Mouse (Mus musculus) liver, embryonic 14 days (tissue): ENCODE measurements around the gene Pdzd3. TPM values are rescaled to one million over a fixed set of nuclear protein-coding genes. Genes with fewer than 3 reads are reported as not detected.

ENCODE experiments used
- polyA plus RNA-seq: library from polyadenylated mRNA; depleted of rRNA; stranded (reverse); fragments of >200 nt; gene quantifications from 2 replicates; pipeline ENCODE4 v1.2.3, GENCODE M21; 2012; rRNA removed

The Pdzd3 gene
- polyA plus RNA-seq = 0.02 and 0.03 TPM in 2 replicates

DNA sequence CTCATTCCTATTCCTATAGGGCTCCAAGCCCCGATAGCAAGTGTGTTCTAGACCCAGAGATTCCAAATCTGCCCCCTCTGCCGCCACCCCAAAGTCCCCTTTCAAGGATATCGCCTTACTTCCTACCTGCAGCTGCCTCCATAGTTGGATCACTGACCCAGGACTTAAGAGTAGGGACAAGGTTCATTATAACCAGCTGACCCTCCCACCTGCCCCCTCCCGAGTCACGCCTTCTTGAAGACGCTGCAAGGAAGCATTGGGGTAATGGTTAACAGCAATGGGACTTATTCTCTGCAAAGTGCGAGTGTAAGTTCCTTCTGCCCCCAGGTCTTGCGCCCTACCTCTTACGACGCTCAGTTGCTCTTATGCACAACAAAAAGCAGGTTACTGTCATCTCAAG, at the start of gene Pdzd3:
TSS of gene Pdzd3 (minus strand) at position 158 of the 400 bp plus-strand sequence.

DNA sequence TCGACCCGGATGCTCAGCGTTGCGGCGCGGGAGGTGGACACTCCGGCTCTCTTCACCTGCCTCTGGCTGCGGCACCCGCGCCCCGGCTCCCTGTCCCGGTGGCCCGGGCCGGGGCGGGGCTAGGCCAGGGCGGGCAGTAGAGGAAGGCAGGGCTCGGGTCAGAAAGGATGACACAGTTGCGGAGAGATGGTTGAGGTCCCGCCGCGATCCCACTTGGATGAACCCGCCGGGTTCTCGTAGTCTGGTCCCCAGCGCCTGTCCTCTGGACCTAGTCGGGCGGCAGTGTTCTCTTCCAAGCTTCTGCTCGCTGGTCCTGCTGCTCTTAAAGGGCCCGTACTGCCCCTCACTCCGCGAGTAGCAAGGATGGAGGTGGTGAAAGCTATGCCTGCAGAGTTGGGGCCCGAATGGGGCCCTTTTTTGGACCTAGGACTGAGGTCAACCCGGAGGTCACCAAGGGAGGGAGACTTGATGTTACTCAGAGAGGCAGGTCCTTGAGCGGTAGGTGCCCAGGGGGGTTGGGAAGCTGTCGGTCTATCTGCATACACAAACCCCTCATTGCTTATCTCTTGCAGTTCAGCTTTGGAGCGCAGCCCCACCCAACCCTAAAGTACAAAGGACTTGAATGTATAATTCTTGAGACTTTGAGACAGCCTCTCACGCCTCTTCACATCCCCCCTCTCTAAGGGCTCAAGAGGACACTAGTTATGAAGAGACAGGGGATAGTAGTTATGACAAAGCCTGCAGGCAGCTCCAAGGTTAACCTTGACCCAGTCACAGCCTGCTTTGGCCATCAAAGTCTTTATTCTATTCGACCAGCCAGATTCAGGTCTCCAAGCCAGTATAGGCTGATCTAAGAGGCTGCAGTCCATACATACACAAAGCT, 37.0 kb upstream of the Pdzd3 start, which contains the start of gene Abcg4:
TSS of gene Abcg4 (minus strand) at position 540 of the 883 bp plus-strand sequence.

DNA sequence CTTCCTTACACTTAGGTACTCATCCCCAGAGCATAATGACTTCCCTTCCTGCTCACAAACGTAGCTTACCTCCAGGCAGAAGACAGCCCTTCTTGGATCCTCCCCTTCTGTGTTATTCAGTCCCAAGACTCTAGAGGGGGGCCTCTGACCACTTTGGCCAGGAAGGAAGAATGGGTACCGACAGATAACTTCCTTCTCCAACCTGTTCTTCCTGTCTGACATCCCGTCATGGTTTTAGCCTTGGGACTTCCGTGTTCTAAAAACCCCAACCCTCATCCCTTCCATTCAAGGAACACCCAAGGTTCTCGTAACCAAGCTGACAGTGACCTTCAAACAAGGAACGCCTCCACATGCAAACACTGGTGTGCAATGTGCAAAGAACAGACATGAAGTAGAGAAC, 17.2 kb upstream of the Pdzd3 start, which contains the start of gene Nlrx1:
TSS of gene Nlrx1 (minus strand) at position 168 of the 400 bp plus-strand sequence.

DNA sequence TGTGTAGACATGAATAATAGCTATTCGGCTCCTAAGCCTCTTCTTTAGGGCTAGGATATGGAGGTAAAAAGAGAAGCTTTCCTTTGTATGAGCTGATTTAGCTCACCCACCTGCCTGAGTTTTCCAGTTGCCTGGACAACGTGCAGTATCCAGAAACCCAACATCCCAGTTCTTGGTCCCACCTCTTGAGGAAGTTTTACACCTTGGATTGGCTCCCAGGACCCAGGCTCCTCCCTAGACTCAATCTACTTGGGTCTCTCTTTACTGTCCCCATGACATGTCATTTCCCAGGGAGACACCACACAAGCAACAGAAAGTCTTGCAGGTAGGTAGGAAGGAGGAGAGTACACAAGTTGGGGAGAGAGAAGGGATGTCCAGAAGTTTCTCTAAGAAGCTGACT, 10.9 kb downstream of the Pdzd3 start, which contains the start of gene Ccdc153:
TSS of gene Ccdc153 (plus strand) at position 278 of the 400 bp plus-strand sequence.

DNA sequence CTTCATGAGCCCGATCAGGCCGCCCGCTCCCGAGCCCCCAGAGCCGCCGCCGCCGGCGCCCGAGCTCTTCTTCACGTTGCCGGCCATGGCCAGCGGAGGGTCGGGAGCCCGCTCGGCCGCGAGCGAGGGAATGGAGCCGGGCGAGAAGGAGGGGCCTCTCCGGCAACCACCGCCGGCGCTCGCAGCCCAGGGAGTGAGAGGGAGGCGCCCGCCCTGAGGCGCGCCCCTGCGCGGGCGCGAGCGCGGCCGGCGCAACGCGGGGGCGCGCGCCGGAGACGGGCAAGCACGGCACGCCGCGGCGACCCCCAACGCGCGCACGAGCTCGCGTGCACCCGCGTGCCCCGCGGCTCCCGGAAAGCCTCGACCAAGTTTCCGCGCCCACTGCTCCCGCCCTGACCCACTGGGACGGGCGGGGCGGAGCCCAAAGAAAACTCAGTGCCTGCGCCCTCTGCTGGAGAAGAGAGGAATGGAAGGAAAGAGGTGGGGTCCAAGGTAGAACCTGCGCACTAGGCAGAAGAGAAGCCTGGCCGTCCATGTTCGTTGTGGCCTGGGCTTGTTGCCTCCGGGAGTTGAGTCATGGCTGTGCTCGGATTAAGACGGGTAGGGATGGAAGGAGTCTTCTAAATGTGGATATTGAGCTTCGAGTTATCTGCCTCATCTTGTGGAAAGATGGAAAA, 17.3 kb downstream of the Pdzd3 start, which contains the start of gene Cbl:
TSS of gene Cbl (minus strand) at position 248 of the 677 bp plus-strand sequence.

Other genes starting within 250 kb of the Pdzd3 start
- 0.39 and 0.58 TPM in 2 replicates for gene Thy1, start 208.1 kb downstream of the Pdzd3 start, polyA plus RNA-seq
- gene Usp2, start 184.4 kb downstream of the Pdzd3 start, polyA plus RNA-seq = 0.37 and 0.48 TPM in 2 replicates
- gene Mfrp, start 149.7 kb downstream of the Pdzd3 start, polyA plus RNA-seq = not detected in 2 replicates
- gene C1qtnf5, start 144.2 kb downstream of the Pdzd3 start, polyA plus RNA-seq = 0.25 and 0.33 TPM in 2 replicates
- gene Gm49380, start 138.0 kb downstream of the Pdzd3 start, polyA plus RNA-seq = 0.02 TPM in 2 replicates
- 20.4 and 24.0 TPM in 2 replicates for gene Rnf26, start 138.0 kb downstream of the Pdzd3 start, polyA plus RNA-seq
- 6.0 and 6.2 TPM in 2 replicates for gene Mcam, start 117.0 kb downstream of the Pdzd3 start, polyA plus RNA-seq
- gene Cbl, start 17.4 kb downstream of the Pdzd3 start, polyA plus RNA-seq = 3.9 and 4.7 TPM in 2 replicates
- not detected in 2 replicates for gene Ccdc153, start 10.8 kb downstream of the Pdzd3 start, polyA plus RNA-seq
- gene Nlrx1, start 17.1 kb upstream of the Pdzd3 start, polyA plus RNA-seq = 1.2 and 1.5 TPM in 2 replicates
- 28.7 and 33.5 TPM in 2 replicates for gene Abcg4, start 37.1 kb upstream of the Pdzd3 start, polyA plus RNA-seq
- 12.5 and 14.0 TPM in 2 replicates for gene Hinfp, start 54.2 kb upstream of the Pdzd3 start, polyA plus RNA-seq
- 11.9 and 13.1 TPM in 2 replicates for gene C2cd2l, start 68.8 kb upstream of the Pdzd3 start, polyA plus RNA-seq
- 13.1 and 16.7 TPM in 2 replicates for gene Dpagt1, start 74.5 kb upstream of the Pdzd3 start, polyA plus RNA-seq
- gene H2afx, start 83.2 kb upstream of the Pdzd3 start, polyA plus RNA-seq = 143 and 182 TPM in 2 replicates
- 813 and 945 TPM in 2 replicates for gene Hmbs, start 92.8 kb upstream of the Pdzd3 start, polyA plus RNA-seq
- 8.6 and 11.2 TPM in 2 replicates for gene Vps11, start 110.2 kb upstream of the Pdzd3 start, polyA plus RNA-seq
- gene Hyou1, start 128.0 kb upstream of the Pdzd3 start, polyA plus RNA-seq = 16.7 and 17.4 TPM in 2 replicates
- 14.2 and 17.2 TPM in 2 replicates for gene Slc37a4, start 145.4 kb upstream of the Pdzd3 start, polyA plus RNA-seq
- 841 and 918 TPM in 2 replicates for gene Rps25, start 155.7 kb upstream of the Pdzd3 start, polyA plus RNA-seq
- 23.7 and 28.8 TPM in 2 replicates for gene Trappc4, start 156.1 kb upstream of the Pdzd3 start, polyA plus RNA-seq
- 15.2 and 18.8 TPM in 2 replicates for gene Ccdc84, start 167.1 kb upstream of the Pdzd3 start, polyA plus RNA-seq
- gene Foxr1, start 189.7 kb upstream of the Pdzd3 start, polyA plus RNA-seq = not detected in 2 replicates
- 0.11 TPM in 1 of 2 replicates, not detected in the other for gene Upk2, start 203.5 kb upstream of the Pdzd3 start, polyA plus RNA-seq
- gene Bcl9l, start 231.4 kb upstream of the Pdzd3 start, polyA plus RNA-seq = 1.3 and 1.6 TPM in 2 replicates